Mouse (Mus musculus): ENCODE data around the gene Zfp248. TPM values are rescaled to one million over a fixed set of nuclear protein-coding genes. Genes with fewer than 3 reads are reported as not detected.

Zfp248 gene
- polyA plus RNA-seq, 1 experiment from 2014 or later: 3.8 TPM

GRCm38 (mm10) chr6:118419050-118419920 lies 36.0 kb downstream of the Zfp248 start, which contains the start of gene Bms1:
TSS of gene Bms1 (minus strand) at chr6:118419474.
- Histone ChIP-seq H3K27ac (peak within 1 kb of the TSS; percentile 89), H3K9me3 (replicated peaks) (no peaks in the 10 kb centered on the region), H3K4me3 (peak within 1 kb of the TSS; percentile 99), H3K27me3 (no peaks in the 10 kb centered on the region), H3K36me3 (peaks cover 29% of the 10 kb centered on the region), H3K4me2 (peak within 1 kb of the TSS; percentile 65), H3K4me1 (replicated peaks) (peaks cover 14% of the 10 kb centered on the region), H3K9ac (peak within 1 kb of the TSS; percentile 97)
- under 1% methylated on average over 67 of the region's 67 CpGs for WGBS
- peak; percentile 98 for ATAC-seq (replicated peaks; ENCODE audit: insufficient number of reproducible peaks, insufficient read depth, low FRiP score, low read depth)

- no peak overlapping the region for H3K4me2 ChIP-seq
- H3K4me3 ChIP-seq: no peak overlapping the region
- 90% methylated on average over 1 of the region's 1 CpGs for WGBS
- peaks cover 75% of the 10 kb centered on the region for H3K36me3 ChIP-seq
- no peaks in the 10 kb centered on the region for H3K27me3 ChIP-seq
- H3K4me1 ChIP-seq (replicated peaks): peaks cover 5% of the 10 kb centered on the region; the same call in 1 of the 2 replicates
- no peaks in the 10 kb centered on the region for H3K9me3 ChIP-seq (replicated peaks)
- no peak overlapping the region for H3K27ac ChIP-seq
- no peak for ATAC-seq (replicated peaks; ENCODE audit: insufficient number of reproducible peaks, insufficient read depth, low FRiP score, low read depth)
- H3K9ac ChIP-seq: no peak overlapping the region
Measured at GRCm38 (mm10) chr6:118410428-118410827, 44.9 kb downstream of the Zfp248 start.

- no peak overlapping the region for H3K4me2 ChIP-seq
- no peak overlapping the region for H3K4me3 ChIP-seq
- no peak for ATAC-seq (replicated peaks; ENCODE audit: insufficient number of reproducible peaks, insufficient read depth, low FRiP score, low read depth)
- H3K36me3 ChIP-seq: peaks cover 76% of the 10 kb centered on the region
- H3K27ac ChIP-seq: no peak overlapping the region
- H3K27me3 ChIP-seq: no peaks in the 10 kb centered on the region
- WGBS: 91% methylated on average over 5 of the region's 5 CpGs
- H3K4me1 ChIP-seq (replicated peaks): peaks cover 5% of the 10 kb centered on the region; the same call in 1 of the 2 replicates
- H3K9me3 ChIP-seq (replicated peaks): no peaks in the 10 kb centered on the region
- H3K9ac ChIP-seq: no peak overlapping the region
Measured at GRCm38 (mm10) chr6:118408510-118408909, 46.8 kb downstream of the Zfp248 start.

- Histone ChIP-seq H3K4me3 (no peak overlapping the region), H3K9ac (no peak overlapping the region), H3K4me2 (no peak overlapping the region), H3K4me1 (replicated peaks) (no peaks in the 10 kb centered on the region), H3K36me3 (peaks cover 74% of the 10 kb centered on the region), H3K27ac (no peak overlapping the region), H3K27me3 (no peaks in the 10 kb centered on the region), H3K9me3 (replicated peaks) (no peaks in the 10 kb centered on the region)
- ATAC-seq (replicated peaks; ENCODE audit: insufficient number of reproducible peaks, insufficient read depth, low FRiP score, low read depth): no peak
- 70% methylated on average over 4 of the region's 4 CpGs for WGBS
Measured at GRCm38 (mm10) chr6:118406421-118406820, 48.9 kb downstream of the Zfp248 start.

GRCm38 (mm10) chr6:118390746-118391145 lies 64.6 kb downstream of the Zfp248 start:
- no peak overlapping the region for H3K4me3 ChIP-seq
- no peak overlapping the region for H3K27ac ChIP-seq
- no peak overlapping the region for H3K9ac ChIP-seq
- H3K27me3 ChIP-seq: no peaks in the 10 kb centered on the region
- no peak overlapping the region for H3K4me2 ChIP-seq
- peaks cover 72% of the 10 kb centered on the region for H3K36me3 ChIP-seq
- no peak for ATAC-seq (replicated peaks; ENCODE audit: insufficient number of reproducible peaks, insufficient read depth, low FRiP score, low read depth)
- no peaks in the 10 kb centered on the region for H3K9me3 ChIP-seq (replicated peaks)
- no peaks in the 10 kb centered on the region for H3K4me1 ChIP-seq (replicated peaks)

GRCm38 (mm10) chr6:118385962-118386361 lies 69.4 kb downstream of the Zfp248 start:
- 88% methylated on average over 3 of the region's 3 CpGs for WGBS
- peaks cover 50% of the 10 kb centered on the region for H3K36me3 ChIP-seq
- no peak overlapping the region for H3K9ac ChIP-seq
- no peak overlapping the region for H3K4me2 ChIP-seq
- no peaks in the 10 kb centered on the region for H3K9me3 ChIP-seq (replicated peaks)
- H3K4me3 ChIP-seq: no peak overlapping the region
- H3K4me1 ChIP-seq (replicated peaks): no peaks in the 10 kb centered on the region
- no peak overlapping the region for H3K27ac ChIP-seq
- ATAC-seq (replicated peaks; ENCODE audit: insufficient number of reproducible peaks, insufficient read depth, low FRiP score, low read depth): no peak
- no peaks in the 10 kb centered on the region for H3K27me3 ChIP-seq

GRCm38 (mm10) chr6:118381234-118381633 lies 74.1 kb downstream of the Zfp248 start:
- H3K36me3 ChIP-seq: peaks cover 23% of the 10 kb centered on the region
- no peak overlapping the region for H3K9ac ChIP-seq
- WGBS: 80% methylated on average over 4 of the region's 4 CpGs
- no peaks in the 10 kb centered on the region for H3K9me3 ChIP-seq (replicated peaks)
- ATAC-seq (replicated peaks; ENCODE audit: insufficient number of reproducible peaks, insufficient read depth, low FRiP score, low read depth): no peak
- H3K4me2 ChIP-seq: no peak overlapping the region
- H3K4me3 ChIP-seq: no peak overlapping the region
- H3K27me3 ChIP-seq: peaks cover 30% of the 10 kb centered on the region
- H3K27ac ChIP-seq: no peak overlapping the region
- peaks cover 4% of the 10 kb centered on the region; the same call in 1 of the 2 replicates for H3K4me1 ChIP-seq (replicated peaks)

GRCm38 (mm10) chr6:118380630-118381029 lies 74.7 kb downstream of the Zfp248 start:
- no peak overlapping the region for H3K4me3 ChIP-seq
- ATAC-seq (replicated peaks; ENCODE audit: insufficient number of reproducible peaks, insufficient read depth, low FRiP score, low read depth): no peak
- H3K4me1 ChIP-seq (replicated peaks): peaks cover 5% of the 10 kb centered on the region; the same call in 1 of the 2 replicates
- H3K27me3 ChIP-seq: peaks cover 34% of the 10 kb centered on the region
- no peak overlapping the region for H3K4me2 ChIP-seq
- no peaks in the 10 kb centered on the region for H3K9me3 ChIP-seq (replicated peaks)
- peaks cover 23% of the 10 kb centered on the region for H3K36me3 ChIP-seq
- WGBS: 40% methylated on average over 3 of the region's 3 CpGs
- H3K9ac ChIP-seq: no peak overlapping the region
- H3K27ac ChIP-seq: no peak overlapping the region

GRCm38 (mm10) chr6:118379451-118380167 lies 75.7 kb downstream of the Zfp248 start:
- no peaks in the 10 kb centered on the region for H3K9me3 ChIP-seq (replicated peaks)
- ATAC-seq (replicated peaks; ENCODE audit: insufficient number of reproducible peaks, insufficient read depth, low FRiP score, low read depth): 0 out of 2 replicates have a peak, but pooled peaks have one; percentile 22
- WGBS: 30% methylated on average over 20 of the region's 20 CpGs
- no peak overlapping the region for H3K27ac ChIP-seq
- H3K4me1 ChIP-seq (replicated peaks): peaks cover 5% of the 10 kb centered on the region; the same call in 1 of the 2 replicates
- peaks cover 23% of the 10 kb centered on the region for H3K36me3 ChIP-seq
- no peak overlapping the region for H3K4me2 ChIP-seq
- peaks cover 43% of the 10 kb centered on the region for H3K27me3 ChIP-seq
- H3K4me3 ChIP-seq: no peak overlapping the region
- H3K9ac ChIP-seq: no peak overlapping the region

- peaks cover 63% of the 10 kb centered on the region for H3K27me3 ChIP-seq
- no peaks in the 10 kb centered on the region for H3K9me3 ChIP-seq (replicated peaks)
- ATAC-seq (replicated peaks; ENCODE audit: insufficient number of reproducible peaks, insufficient read depth, low FRiP score, low read depth): no peak
- H3K36me3 ChIP-seq: peaks cover 4% of the 10 kb centered on the region
- H3K27ac ChIP-seq: no peak overlapping the region
- H3K4me1 ChIP-seq (replicated peaks): peaks cover 5% of the 10 kb centered on the region; the same call in 1 of the 2 replicates
- WGBS: 36% methylated on average over 10 of the region's 10 CpGs
- no peak overlapping the region for H3K4me3 ChIP-seq
- no peak overlapping the region for H3K4me2 ChIP-seq
- no peak overlapping the region for H3K9ac ChIP-seq
Measured at GRCm38 (mm10) chr6:118377611-118378010, 77.7 kb downstream of the Zfp248 start.
